Mouse (Mus musculus) G1E-ER4 (cell line): Measurements from ENCODE around the gene Sbno2. TPM values are rescaled to one million over a fixed set of nuclear protein-coding genes. Genes with fewer than 3 reads are reported as not detected.

ENCODE experiments used
- GATA1 ChIP-seq: IDR thresholded peaks from one replicate; pipeline ENCODE4 v1.8.0; 2012; ENCODE audit warnings: low read length, inconsistent platforms
- polyA plus RNA-seq: library from polyadenylated mRNA; stranded (reverse); fragments of >175 nt; gene quantifications from 2 replicates; pipeline ENCODE4 v1.2.3, GENCODE M21; 2012

The Sbno2 gene
- polyA plus RNA-seq, 1 experiment = 41.5 TPM

DNA sequence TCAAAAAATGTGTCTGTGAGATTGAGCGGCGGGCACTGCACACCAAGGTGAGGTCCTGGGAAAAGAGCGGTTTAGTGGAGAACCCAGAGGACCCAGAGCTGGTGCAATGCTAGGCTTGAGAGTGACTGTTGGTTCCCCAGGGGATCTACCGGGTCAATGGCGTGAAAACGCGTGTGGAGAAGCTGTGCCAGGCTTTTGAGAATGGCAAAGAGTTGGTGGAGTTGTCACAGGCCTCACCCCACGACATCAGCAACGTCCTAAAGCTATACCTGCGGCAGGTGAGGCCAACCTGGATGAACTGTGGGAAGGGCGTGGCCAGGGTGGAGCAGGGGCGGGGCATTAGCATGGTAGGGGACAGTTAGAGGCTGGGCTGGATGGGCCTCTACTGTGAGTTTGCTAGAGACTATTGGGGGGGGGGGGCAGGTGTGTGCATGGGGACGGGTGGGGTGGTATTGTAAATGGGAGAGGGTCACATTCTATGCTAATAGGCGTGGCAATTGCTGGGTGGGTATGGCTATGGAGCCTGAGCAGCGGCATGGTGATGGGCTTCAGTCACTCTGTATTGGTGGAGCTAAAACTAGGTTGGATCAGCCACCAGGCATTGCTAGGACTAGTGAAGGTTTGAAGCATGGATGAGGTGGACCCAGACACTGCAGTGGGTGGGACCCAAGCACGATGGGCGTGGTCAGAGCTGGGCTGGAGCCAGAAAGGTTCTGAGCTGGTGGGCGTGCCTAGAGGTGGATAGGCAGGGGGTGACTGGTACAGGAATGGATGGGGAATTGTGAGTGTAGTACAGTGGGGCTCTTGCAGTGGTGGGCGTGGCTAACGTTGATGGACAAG lies 77.5 kb downstream of the Sbno2 start:
- TF ChIP-seq GATA1 = no peak

DNA sequence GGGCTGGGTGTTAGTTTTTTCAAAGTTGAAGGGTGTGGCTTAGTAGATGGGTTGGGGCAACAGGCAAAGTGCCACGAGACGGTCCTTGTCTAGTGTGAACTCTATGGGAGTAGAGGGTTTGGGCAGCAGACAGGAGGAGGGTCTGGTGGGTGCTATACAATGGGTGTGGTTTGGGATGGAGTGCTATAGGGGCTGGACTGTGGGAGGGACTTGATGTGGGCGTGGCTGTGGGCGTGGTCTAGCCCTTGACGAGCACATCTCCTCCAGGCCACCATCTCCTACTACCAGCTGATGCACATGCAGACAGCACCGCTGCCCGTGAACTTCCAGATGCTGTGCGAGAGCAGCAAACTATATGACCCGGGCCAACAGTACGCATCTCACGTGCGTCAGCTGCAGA lies 79.5 kb downstream of the Sbno2 start:
- TF ChIP-seq GATA1 = no peak

DNA sequence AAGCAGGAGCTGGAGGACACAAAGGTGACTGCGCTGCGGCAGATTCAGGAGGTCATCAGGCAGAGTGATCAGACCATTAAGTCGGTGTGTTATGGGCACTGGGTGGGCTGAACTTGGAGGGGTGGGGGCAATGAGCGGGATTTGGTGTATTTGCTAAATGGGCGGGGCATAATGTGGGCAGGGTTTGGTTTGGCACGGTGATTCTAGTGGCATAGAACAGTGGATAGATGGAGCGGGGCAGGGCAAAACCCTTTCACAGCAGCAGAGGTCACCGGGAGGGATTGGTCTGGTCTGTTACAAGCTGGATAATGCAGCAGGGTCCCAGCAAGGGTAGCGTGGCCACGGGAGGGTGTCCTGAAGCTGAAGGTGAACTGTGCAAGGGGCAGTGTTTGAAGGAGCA lies 79.9 kb downstream of the Sbno2 start:
- no peak for TF ChIP-seq GATA1

DNA sequence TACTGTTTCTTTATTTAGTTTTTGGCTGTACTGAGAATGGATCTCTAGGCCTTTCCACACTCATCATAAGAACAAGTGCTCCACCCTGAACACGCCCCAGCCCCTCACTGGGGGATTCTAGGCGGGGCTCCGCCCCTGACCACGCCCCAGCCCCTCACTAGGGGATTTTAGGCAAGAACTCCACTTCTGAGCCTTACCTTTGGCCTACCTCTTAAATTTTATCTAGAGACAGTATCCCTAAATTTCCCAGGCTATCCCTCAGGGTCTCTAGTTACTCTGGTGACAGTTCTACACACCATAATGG lies 80.4 kb downstream of the Sbno2 start:
- no peak for TF ChIP-seq GATA1

DNA sequence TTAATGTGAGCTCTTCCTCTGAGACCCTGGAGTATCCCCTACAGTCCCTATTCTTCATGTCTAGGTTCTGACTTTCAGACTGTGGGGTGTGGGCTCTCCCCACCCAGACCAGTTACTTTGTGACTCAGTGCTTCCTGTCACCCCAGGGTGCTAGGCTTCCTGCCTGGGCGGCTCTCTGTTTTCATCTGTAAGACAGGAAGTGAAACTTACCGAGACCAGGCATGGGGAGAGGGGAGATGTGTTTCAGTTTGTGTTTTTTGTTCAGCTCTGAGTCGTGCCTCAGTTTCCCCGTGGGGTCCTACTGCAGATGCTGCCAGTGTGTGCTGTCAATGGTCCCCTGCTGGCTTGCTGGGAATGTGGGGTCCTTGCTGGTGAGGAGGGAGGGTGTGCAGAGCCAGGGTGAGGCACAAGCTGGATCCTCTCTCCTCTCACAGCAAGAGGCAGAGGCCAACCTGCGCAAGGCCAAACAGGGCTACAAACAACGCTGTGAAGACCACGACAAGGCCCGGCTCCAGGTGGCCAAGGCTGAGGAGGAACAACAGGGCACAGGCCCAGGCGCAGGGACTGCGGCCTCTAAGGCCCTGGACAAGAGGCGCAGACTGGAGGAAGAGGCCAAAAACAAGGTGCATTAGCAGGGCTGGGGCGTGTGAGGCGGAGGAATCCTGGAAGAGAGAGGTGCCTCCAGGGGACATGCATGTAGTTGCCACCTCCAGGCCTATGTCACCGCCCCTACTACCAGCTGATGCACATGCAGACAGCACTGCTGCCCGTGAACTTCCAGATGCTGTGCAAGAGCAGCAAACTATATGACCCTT lies 80.9 kb downstream of the Sbno2 start:
- no peak for TF ChIP-seq GATA1

DNA sequence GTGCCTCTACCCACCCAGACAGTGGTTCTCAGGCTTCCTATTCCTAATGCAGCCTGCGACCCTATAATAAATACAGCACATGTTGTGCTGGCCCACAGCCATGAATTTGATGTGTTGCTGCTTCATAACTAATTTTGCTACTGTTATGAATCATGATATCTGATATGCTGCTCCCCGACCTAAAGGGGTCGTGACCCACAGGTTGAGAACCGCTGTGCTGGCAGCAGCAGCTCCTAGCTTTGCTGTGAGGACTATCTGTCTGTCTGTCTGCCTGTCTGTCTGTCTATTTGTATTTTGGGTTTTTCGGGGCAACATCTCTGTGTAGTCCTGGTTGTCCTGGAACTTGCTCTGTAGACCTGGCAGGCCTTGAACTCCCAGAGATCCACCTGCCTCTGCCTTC lies 81.6 kb downstream of the Sbno2 start:
- no peak for TF ChIP-seq GATA1

DNA sequence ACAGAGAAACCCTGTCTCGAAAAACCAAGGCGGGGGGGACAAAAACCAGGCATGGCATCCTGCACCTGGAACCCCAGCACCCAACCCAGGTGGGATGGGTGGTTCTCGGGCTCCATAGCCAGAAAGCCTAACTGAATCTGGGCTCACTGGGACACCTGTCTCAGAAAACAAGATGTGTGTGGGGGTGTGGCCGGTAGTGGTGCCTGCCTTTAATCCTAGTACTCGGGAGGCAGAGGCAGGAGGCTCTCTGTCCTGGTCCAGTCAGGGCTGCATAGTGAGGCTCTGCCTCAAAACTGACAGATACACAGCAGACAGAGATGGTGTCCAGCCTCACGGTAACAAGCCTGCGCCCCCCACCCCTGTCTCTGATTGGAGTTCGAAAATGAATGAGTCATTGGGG lies 82.6 kb downstream of the Sbno2 start:
- no peak for TF ChIP-seq GATA1

DNA sequence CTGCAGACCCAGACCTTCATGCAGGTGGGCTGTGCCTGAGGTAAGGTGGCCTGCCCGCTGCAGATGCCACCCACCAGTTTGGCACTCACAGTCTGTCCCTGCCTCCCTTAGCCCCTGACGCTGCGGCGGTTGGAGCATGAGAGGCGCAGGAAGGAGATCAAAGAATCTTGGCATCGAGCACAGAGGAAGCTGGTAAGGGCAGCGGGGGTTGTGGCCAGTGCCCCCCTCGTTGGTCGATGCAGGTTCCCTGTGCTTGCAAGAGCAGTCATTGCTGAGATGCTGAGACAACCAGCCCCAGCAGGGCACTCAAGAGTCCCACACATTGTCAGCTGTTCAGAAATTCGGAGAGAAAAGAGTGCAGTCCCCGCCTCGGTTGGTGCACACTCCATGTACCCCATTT lies 83.2 kb downstream of the Sbno2 start:
- TF ChIP-seq GATA1 = no peak

DNA sequence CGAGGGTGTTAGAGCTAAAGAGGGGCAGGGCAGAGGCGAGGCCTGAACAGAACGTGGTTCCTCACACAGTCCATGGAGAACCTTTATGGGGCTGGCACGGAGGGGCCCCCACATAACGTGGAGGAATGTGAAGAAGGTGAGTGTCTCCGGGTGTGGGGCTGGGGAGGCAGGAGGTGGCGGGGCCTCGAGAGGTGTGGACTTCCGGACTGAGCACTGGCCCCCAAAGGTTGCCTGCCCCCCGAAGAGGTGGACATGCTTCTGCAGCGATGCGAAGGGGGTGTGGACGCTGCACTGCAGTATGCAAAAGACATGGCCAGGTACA lies 84.1 kb downstream of the Sbno2 start:
- no peak for TF ChIP-seq GATA1

DNA sequence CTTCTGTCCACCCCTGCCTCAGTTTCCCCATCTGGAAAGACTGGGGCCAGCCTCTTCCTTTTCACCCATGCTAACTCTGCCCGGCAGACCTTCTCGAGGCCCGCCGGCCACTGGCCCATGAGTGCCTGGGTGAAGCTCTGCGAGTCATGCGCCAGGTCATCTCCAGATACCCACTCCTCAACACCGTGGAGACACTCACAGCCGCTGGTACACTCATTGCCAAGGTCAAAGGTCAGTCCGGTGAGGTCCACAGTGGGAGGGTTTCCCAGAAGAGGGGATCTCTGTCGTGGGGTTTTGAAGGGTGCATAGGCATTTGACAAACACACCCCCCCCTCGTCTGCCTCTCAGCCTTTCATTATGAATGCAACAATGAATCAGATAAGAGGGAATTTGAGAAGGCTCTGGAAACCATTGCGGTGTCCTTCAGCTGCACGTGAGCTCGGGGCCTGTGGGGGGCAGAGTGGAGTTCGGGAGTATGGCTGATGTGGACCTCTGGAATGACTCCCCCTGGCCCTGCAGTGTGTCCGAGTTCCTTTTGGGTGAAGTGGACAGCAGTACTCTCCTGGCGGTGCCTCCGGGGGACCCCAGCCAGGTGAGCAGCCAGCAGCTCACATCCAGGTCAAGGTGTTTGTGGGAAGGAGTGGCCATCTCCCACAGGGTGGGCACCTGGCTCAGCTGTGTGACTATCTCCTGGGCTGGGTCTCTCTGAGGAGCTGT lies 84.6 kb downstream of the Sbno2 start:
- TF ChIP-seq GATA1 = no peak

DNA sequence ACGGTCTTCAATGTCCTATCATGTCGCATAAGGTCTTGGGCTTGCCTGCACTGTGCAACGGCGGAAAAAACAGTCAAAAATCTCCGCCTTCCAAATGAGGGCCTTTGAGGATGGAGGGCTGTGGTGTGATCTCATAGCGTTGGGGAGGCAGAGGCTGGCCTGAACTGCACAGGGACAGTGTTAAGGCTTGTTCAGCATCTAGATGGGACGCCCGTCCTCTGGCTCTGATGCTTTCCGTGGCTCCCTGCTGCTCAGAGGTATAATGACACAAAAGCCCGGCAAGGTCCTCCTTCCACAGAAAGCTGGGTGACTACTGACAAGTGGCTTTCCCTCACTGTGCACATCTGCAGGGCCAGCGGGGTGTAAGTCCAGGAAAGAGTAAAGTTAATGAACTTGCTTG lies 85.2 kb downstream of the Sbno2 start:
- no peak for TF ChIP-seq GATA1

DNA sequence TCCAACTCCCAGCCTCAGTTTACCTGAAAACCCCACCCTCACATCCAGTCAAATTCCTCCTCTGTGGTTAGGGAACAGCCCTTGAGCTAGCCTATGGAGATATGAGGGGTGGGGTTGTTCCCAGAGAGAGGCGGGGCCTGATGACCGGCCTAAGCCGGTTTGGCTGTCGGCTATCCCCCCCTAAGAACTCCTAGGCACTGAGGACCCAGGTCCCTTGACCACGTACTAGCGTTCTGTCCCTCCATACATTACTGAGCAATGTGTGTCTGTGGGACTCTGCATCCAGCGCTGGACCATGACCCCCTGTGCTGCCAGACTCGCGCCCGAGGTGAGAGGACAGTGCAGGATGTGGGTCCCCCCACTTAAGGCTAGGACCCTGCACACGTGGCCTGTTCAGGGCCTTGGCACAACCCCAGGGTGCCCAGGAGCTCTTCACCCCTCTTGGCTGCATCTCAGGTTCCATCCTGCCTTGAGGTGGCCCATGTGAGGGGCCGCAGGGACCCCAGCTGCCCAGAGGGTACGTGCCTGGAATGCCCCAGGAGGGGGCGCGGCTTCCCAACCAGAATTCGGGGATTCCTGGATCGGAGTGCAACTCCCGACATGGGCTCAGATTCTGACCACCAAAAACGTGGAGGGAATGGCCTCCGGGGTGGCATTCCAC lies 85.8 kb downstream of the Sbno2 start:
- TF ChIP-seq GATA1 = no peak

DNA sequence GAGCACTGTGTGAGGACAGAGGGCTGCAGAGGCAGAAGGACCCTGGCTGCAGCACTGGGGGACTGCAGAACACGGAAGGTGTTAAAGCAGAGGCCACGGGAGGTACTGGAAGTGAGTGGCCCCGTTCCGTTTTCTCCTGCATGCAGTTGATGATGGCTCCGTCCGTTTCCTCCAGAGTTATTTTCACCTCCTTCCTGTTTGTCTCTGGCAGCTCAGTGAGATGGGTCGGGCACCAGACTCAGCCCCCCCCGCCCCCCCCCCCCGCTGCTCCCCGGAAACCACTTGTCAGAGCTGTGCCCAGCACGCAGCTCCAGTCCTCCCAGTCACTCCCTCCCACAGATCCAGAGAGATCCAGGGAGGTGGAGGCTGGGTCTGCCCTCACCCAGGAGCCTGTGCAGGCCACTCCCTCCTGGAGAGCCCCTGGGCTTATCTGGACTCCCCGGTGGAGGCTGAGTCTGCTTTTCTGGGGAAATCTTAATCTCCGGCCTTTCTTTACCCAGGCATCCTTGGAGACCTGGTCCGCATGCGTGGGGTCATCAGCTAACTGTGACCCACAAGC lies 86.6 kb downstream of the Sbno2 start:
- TF ChIP-seq GATA1 = no peak

DNA sequence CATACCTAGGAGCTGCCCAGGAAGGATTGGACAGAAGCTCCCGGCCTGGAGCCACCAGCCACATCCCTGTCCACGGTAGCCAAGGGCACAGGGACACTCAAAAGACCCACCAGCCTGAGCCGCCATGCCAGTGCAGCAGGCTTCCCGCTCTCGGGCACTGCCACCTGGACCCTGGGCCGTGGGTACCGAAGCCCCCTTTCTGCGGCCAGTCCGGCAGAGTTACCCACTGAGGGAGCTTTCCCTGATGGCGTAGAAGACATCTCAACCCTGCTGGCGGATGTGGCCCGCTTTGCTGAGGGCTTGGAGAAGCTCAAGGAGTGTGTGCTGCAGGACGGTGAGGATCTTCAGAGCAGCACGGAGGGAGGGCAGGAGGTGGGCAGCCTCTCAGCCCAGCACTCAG lies 87.6 kb downstream of the Sbno2 start:
- no peak for TF ChIP-seq GATA1

DNA sequence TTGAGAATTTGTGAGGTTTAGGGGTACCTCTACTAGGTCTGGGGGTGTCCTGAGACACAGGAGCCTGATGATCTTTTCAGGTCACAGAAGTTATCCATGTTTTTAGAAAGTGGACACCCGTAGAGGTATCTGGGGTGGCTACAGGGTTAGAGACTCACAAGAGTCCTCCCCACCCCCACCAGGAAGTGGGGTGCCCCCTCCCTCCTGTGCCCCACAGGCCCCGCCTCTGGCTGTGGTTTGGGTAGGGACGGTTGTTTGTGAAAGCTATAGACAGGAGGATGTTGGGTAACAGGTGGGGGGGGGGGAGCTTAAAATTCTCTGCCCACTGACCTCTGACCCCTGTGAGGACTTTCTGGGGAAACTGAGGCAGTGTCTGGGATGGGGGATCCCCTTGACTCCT lies 88.0 kb downstream of the Sbno2 start:
- no peak for TF ChIP-seq GATA1

DNA sequence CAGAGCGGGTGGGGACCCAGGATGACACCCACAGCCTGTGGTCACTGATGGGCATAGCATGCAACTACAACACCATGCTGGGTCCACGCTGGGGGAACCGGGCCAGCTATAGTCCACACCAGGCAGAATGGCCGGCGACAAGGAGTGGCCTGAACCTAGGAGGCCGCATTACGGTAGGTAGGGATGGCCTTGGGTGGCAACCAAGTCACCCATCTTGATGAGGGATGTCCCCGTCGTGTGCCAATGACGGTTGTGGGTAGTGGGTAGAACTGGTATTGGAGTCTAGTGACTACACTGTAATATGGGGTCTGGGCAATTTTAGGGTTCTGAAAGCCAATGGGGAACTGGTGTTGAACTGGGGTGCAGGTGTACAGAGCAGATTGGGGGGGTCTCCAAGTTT lies 88.4 kb downstream of the Sbno2 start:
- TF ChIP-seq GATA1 = no peak
